Mouse (Mus musculus) small intestine, adult 2 months (tissue): Measurements from ENCODE around the gene Esrrg.

ENCODE experiments used
- CTCF ChIP-seq: fragments of 200-500 bp; IDR thresholded peaks from 2 replicates; pipeline ENCODE4 v1.5.1; 2012; ENCODE audit warnings: low read depth, mild to moderate bottlenecking, control low read depth, inconsistent platforms, low read length, moderate library complexity, mixed read lengths; ENCODE audit not compliant: insufficient replicate concordance, insufficient read length; ENCODE audit errors: extremely low read depth
- POLR2A ChIP-seq: fragments of 200-500 bp; IDR thresholded peaks from 2 replicates; pipeline ENCODE4 v1.6.1; 2012; ENCODE audit warnings: low read depth, mild to moderate bottlenecking, control low read depth, inconsistent platforms, low read length, moderate library complexity

DNA sequence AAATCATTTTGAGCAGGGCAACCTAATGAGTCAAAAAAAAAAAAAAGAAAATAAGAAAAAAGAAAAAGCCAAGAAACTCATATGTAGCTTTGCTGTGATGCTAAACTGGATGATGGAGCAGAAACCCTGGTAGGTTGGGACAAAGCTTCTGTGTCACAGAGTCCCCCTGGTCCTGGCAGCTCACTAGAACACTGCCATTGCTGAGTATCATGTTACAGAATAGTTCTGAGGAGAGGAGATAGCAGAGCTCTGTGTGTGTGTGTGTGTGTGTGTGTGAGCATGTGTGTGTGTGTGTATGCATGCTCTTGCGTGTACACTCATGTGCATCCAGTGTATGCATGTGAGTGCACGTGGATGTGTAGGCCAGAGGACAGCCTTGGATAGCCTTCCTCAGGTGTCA is 265.2 kb downstream of the Esrrg start:
- TF ChIP-seq CTCF (no peak), POLR2A (no peak)
